Mouse (Mus musculus): ENCODE data around the gene Sec62. TPM values are rescaled to one million over a fixed set of nuclear protein-coding genes. Genes with fewer than 3 reads are reported as not detected.

Sec62 gene
- total RNA-seq (2012; rRNA removed), result 26.2 and 28.5 TPM in 2 replicates
- total RNA-seq (2014; rRNA removed), result 56.6 and 65.0 TPM in 2 replicates
- 57.6 and 64.5 TPM in 2 replicates for polyA plus RNA-seq (2012; ENCODE audit: insufficient read length, low read depth)

DNA sequence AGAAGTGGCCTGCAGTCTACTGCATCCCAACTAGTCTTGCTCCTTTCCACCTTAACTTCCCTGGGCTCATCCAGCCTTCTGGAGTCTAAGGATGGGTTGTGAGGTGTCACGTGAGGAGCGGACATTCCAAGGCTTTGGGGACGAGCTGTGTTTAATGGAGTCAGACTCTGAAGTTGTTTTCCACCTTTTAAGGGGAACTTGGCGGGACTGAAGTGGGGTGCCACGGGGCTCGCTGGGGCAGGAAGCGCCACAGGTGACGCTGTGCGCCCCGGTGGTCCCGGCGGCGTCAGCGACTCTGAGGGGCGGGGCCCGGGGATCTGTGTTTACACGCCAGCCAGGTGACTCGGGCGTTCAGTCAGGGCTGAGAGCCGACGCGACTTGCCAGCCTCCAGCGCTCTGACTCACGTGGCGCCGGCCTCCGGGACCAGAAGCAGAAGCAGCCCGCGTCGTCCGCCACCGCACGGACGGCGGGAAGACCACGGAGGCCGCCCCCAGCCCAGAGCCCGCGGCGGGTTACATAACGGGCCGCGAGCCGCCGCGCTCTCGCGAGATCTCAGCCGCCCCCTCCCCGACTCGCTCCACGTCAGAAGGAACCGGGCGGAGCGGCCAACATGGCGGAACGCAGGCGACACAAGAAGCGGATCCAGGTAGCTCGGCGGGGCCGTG, at the start of gene Sec62:
TSS of gene Sec62 (plus strand) at position 139 of the 666 bp plus-strand sequence.
- peak; percentile 83 for DNase-seq (ENCODE audit: extremely low read depth)
- Histone ChIP-seq H3K36me3 (replicated peaks in 1 of 2; ENCODE audit: control insufficient read depth in 1 of 2, insufficient read depth in 1 of 2, low read length in 1 of 2) (peaks cover 0 to 2% of the 10 kb centered on the region in 2 experiments), H3K27ac (ENCODE audit: insufficient read depth, low read depth) (0 out of 2 replicates have a peak within 1 kb of the TSS, but pooled peaks have one; percentile 15), H3K9me3 (replicated peaks; ENCODE audit: low read length) (no peaks in the 10 kb centered on the region), H3K4me1 (ENCODE audit: control insufficient read depth in 1 of 2, insufficient read depth in 2 of 2) (peaks cover 0 to 19% of the 10 kb centered on the region in 2 experiments; a peak in 1 of 4 replicates), H3K4me2 (ENCODE audit: insufficient read depth, low read depth, poor library complexity, severe bottlenecking) (peak within 1 kb of the TSS; percentile 70), H3K79me2 (replicated peaks; ENCODE audit: control insufficient read depth, extremely low read depth, insufficient read depth, poor library complexity, severe bottlenecking) (peaks cover 27% of the 10 kb centered on the region), H3K4me3 (replicated peaks in 1 of 3; ENCODE audit: low read depth in 2 of 3, low read length in 2 of 3, poor library complexity in 1 of 3) (peak within 1 kb of the TSS; percentile 76 to 88 (median 82)), H3K9ac (ENCODE audit: insufficient read depth, low read depth) (peak within 1 kb of the TSS; percentile 94), H3K27me3 (replicated peaks) (peaks cover 5% of the 10 kb centered on the region)
- TF ChIP-seq KAT2A (IDR thresholded peaks at IDR 0.05; ENCODE audit: insufficient replicate concordance, low read length), result peak; percentile 59; the same call in 1 of the 2 replicates
- TF ChIP-seq CHD2 (IDR thresholded peaks at IDR 0.05; ENCODE audit: low read length), result peak; percentile 99
- peak; percentile 52 for TF ChIP-seq NRF1 (IDR thresholded peaks at IDR 0.05; ENCODE audit: low read depth, low read length)
- peak; percentile 72 for TF ChIP-seq HCFC1 (IDR thresholded peaks at IDR 0.05; ENCODE audit: low read depth, low read length)
- peak; percentile 81 for TF ChIP-seq NELFE (IDR thresholded peaks at IDR 0.05; ENCODE audit: low read depth, low read length)
- no peak for TF ChIP-seq EP300 (IDR thresholded peaks at IDR 0.05; ENCODE audit: low read length)
- no peak; the same call in 1 of the 2 replicates for TF ChIP-seq E2F4 (IDR thresholded peaks at IDR 0.05; ENCODE audit: insufficient replicate concordance, low read depth, low read length)
- TF ChIP-seq BHLHE40 (IDR thresholded peaks at IDR 0.05; ENCODE audit: low read depth, low read length), result peak; percentile 86
- no peak; the same call in 1 of the 2 replicates for TF ChIP-seq MEF2A (IDR thresholded peaks at IDR 0.05; ENCODE audit: borderline replicate concordance, low read depth, low read length)
- TF ChIP-seq TCF12 (IDR thresholded peaks at IDR 0.05; ENCODE audit: low read depth, low read length), result peak; percentile 96
- no peak; the same call in 1 of the 2 replicates for TF ChIP-seq ELF1 (IDR thresholded peaks at IDR 0.05; ENCODE audit: low read depth, low read length)
- TF ChIP-seq MAX (IDR thresholded peaks at IDR 0.05; ENCODE audit: low read length), result no peak
- TF ChIP-seq RCOR1 (conservative IDR thresholded peaks at IDR 0.05; ENCODE audit: low read depth, low read length), result no peak
- no peak for TF ChIP-seq ZC3H11A (IDR thresholded peaks at IDR 0.05; ENCODE audit: low read depth, low read length)
- peak; percentile 92; the same call in 1 of the 2 replicates for TF ChIP-seq UBTF (IDR thresholded peaks at IDR 0.05; ENCODE audit: low read depth, low read length)
- TF ChIP-seq ZMIZ1 (IDR thresholded peaks at IDR 0.05; ENCODE audit: low read depth, low read length), result peak; percentile 92
- peak; percentile 66 for TF ChIP-seq USF1 (IDR thresholded peaks at IDR 0.05; ENCODE audit: low read depth, low read length)
- no peak for TF ChIP-seq ZNF384 (IDR thresholded peaks at IDR 0.05; ENCODE audit: low read depth, low read length)
- peak; percentile 89 for TF ChIP-seq MAZ (IDR thresholded peaks at IDR 0.05; ENCODE audit: low read depth, low read length)
- TF ChIP-seq CTCF (conservative IDR thresholded peaks at IDR 0.05 in 1 of 2, IDR thresholded peaks at IDR 0.05 in 1 of 2; ENCODE audit: low read depth in 2 of 2, low read length in 2 of 2), result no peak
- no peak for TF ChIP-seq JUN (IDR thresholded peaks at IDR 0.05; ENCODE audit: insufficient read depth, low read depth, low read length)
- TF ChIP-seq USF2 (conservative IDR thresholded peaks at IDR 0.05; ENCODE audit: low read depth, low read length), result peak; percentile 51; the same call in 1 of the 2 replicates
- TF ChIP-seq JUND (conservative IDR thresholded peaks at IDR 0.05; ENCODE audit: low read depth, low read length), result no peak
- peak; percentile 54; the same call in 1 of the 2 replicates for TF ChIP-seq TBP (conservative IDR thresholded peaks at IDR 0.05; ENCODE audit: low read depth, low read length)
- TF ChIP-seq POLR2A (IDR thresholded peaks at IDR 0.05; ENCODE audit: low read depth, low read length), result peak; percentile 94
- TF ChIP-seq SIN3A (IDR thresholded peaks at IDR 0.05; ENCODE audit: low read length), result 0 out of 2 replicates have a peak, but pooled peaks have one; percentile 56
- TF ChIP-seq MXI1 (IDR thresholded peaks at IDR 0.05; ENCODE audit: low read depth, low read length), result peak; percentile 70; the same call in 1 of the 2 replicates
- 0 out of 2 replicates have a peak, but pooled peaks have one; percentile 66 for TF ChIP-seq POLR2AphosphoS2 (IDR thresholded peaks at IDR 0.05; ENCODE audit: low read depth, low read length)
- no peak for TF ChIP-seq CHD1 (IDR thresholded peaks at IDR 0.05; ENCODE audit: low read depth, low read length)
- dilution Hi-C loops (cut with MboI; ENCODE audit: extremely low pct_ligation_motif_present, extremely low pct_unique_long_range_greater_than_20kb, low sequenced_read_pairs), result no loop called here
- in situ Hi-C loops (cut with MboI; ENCODE audit: low pct_ligation_motif_present, low pct_unique_long_range_greater_than_20kb, low sequenced_read_pairs), result no loop called here

Data from CH12.LX (cell line).